Mouse (Mus musculus) right cerebral cortex, postnatal 36 days (tissue): ENCODE results near the gene Specc1l.
"Not testable (repeated sequence)": the region's sequence is repeated elsewhere in the genome, so short reads cannot be mapped to it uniquely, and the experiment has no call there.

Source experiments
- DNase-seq, 2 experiments: peaks; one replicate each; pipeline ENCODE4 v3.0.0; 2022; ENCODE audit warnings: low spot score in 2 of 2, mixed read lengths in 1 of 2

The Specc1l gene

GRCm38 (mm10) chr10:75352541-75352940 is 140.7 kb downstream of the Specc1l start:
- no peak for DNase-seq

DNA sequence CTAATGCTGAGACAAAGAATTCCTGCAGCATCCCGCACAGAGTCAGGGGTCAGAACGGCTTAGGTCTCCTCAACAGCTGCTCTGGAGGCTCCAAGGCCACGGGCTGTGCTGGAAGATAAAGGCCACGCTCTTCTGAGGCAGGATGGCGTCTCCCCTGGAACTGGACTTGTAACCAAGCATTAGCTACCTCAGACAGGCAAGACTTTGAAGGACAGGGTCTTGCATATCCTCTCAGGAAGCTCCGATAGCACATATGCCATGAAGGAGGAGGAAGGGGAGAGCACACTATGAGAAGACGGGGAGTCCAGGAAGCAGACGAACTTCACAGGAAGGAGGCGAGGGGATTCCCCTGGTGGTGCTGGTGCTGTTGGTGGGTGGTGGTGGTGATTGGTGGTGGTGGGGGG is 142.0 kb downstream of the Specc1l start:
- not testable (repeated sequence) for DNase-seq

DNA sequence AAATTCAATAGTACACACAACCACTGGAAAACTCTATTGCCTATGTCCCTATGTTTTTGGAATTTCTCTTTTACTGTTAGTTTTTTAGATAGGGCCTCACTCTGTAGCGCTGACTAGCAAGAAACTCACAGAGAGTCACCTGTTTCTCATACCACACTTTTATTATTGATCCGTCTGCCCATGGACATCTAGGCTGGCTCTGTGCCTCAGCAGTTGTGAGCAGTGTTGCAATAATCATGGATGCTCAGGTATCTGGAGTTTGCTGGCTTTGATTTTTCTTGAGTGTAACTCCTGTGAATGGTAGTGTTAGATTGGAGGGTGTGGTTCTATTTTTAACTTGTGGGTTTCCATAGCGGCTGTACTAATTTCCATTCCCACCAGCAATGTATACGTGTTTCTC is 143.5 kb downstream of the Specc1l start:
- DNase-seq: no peak
